8 mouse cellular contexts compared by ENCODE assay signal in the genomic region with DNA sequence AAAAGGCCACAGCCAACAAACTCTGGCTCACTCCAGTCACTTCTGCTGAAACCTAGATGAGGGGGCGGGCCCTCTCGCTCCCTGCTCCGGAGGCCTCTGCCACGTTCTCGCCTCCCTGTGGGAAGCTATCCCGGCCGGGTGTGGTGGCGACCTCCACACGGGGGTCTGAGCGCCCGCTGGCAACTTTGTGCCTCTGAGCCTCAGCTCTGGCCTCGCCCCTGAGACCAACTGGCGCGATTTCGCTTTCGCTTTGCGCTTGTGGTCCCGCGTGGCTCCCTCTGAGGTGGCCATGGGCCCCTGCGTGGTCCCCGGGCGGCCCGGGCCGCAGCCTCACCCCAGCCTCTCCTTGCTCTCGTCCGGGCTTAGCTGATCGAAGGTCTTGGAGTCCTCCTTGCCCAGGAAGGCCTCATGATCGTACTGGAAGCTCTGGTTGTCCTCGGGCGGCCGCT. TPM values are rescaled to one million over a fixed set of nuclear protein-coding genes. Genes with fewer than 3 reads are reported as not detected.
DNase-seq lines count a peak whose midpoint lies in the region; TF ChIP-seq lines count a peak whose summit lies in the region.

No protein-coding gene starts in this region.

- no peak for TF ChIP-seq CTCF in brain, embryonic 14.5 days (IDR thresholded peaks at IDR 0.05; ENCODE audit: borderline replicate concordance, extremely low read depth, insufficient read depth, insufficient read length)

- peak; percentile 15 for DNase-seq in right cerebral cortex, postnatal 25 days
- no peak for DNase-seq in right cerebral cortex, adult 18-20 months
- peak; percentile 58 for DNase-seq in brain, embryonic 14.5 days (ENCODE audit: low read depth)
- peak; percentile 49 for DNase-seq in heart, adult 8-10 months (ENCODE audit: low spot score)
- peak; percentile 35 for DNase-seq in kidney, adult 9 months
- peak; percentile 68 for DNase-seq in lung, postnatal 10 days
- peak; percentile 10 for DNase-seq in spleen, adult 12 weeks (ENCODE audit: low spot score)
- DNase-seq in layer of hippocampus, adult 8-10 months (ENCODE audit: low spot score in 2 of 2): no peak

- no peak for TF ChIP-seq POLR2A in brain, embryonic 14.5 days (IDR thresholded peaks at IDR 0.05; ENCODE audit: borderline replicate concordance, extremely low read depth, insufficient read depth, insufficient read length, poor library complexity, severe bottlenecking)

RNA-seq across cellular contexts. Expression of a gene that starts 0.5 kb away (rescaled TPM):
- 30.2 and 42.5 TPM in 2 replicates for polyA plus RNA-seq in brain, embryonic 14.5 days (2012; rRNA removed)
- 10 to 100 TPM; 19.4 to 23.4 (median 21.4) TPM for total RNA-seq in heart, adult 8-10 months (2022)
- total RNA-seq in layer of hippocampus, adult 8-10 months (2022): 10 to 100 TPM; 17.5 to 21.8 (median 20.0) TPM

Comparison
In these comparisons a context has a peak if more than half of its experiments do, and no peak if none do; other contexts are left out.
1. DNase-seq: peak in right cerebral cortex, postnatal 25 days (single experiment), brain, embryonic 14.5 days (single experiment), heart, adult 8-10 months (single experiment), kidney, adult 9 months (single experiment), lung, postnatal 10 days (single experiment) and spleen, adult 12 weeks (single experiment); none in right cerebral cortex, adult 18-20 months (single experiment) and layer of hippocampus, adult 8-10 months (0 of 2).